Mouse (Mus musculus) gastrocnemius, postnatal 10 days (tissue): ENCODE data around the gene Ace2. TPM values are rescaled to one million over a fixed set of nuclear protein-coding genes. Genes with fewer than 3 reads are reported as not detected.

Source experiments
- DNase-seq: peaks from one replicate; pipeline ENCODE4 v3.0.0; 2021; ENCODE audit warnings: mixed read lengths
- total RNA-seq, 2 experiments: library from RNA; stranded (reverse); gene quantifications; 2 replicates each; pipeline ENCODE4 v1.2.3; 2021

Gene Ace2
- total RNA-seq, 2 experiments from 2014 or later: 0.61 to 0.94 TPM

GRCm38 (mm10) chrX:164179746-164180145 lies 40.6 kb downstream of the Ace2 start:
- DNase-seq: peak; percentile 26

- peak; percentile 4 for DNase-seq
Observed at GRCm38 (mm10) chrX:164183844-164184243, 44.7 kb downstream of the Ace2 start.

- DNase-seq: no peak
Observed at GRCm38 (mm10) chrX:164189880-164190279, 50.7 kb downstream of the Ace2 start.

GRCm38 (mm10) chrX:164197679-164198078 lies 58.5 kb downstream of the Ace2 start:
- DNase-seq: no peak

- DNase-seq: no peak
Observed at GRCm38 (mm10) chrX:164200547-164200946, 61.4 kb downstream of the Ace2 start.

- peak; percentile 3 for DNase-seq
Observed at GRCm38 (mm10) chrX:164221989-164222388, 82.9 kb downstream of the Ace2 start.

GRCm38 (mm10) chrX:164233380-164233779 lies 94.2 kb downstream of the Ace2 start:
- DNase-seq: no peak

Other genes starting within 250 kb of the Ace2 start
- gene Ap1s2, start 230.3 kb upstream of the Ace2 start, total RNA-seq: 10 to 100 TPM; 23.0 to 26.0 TPM
- gene Zrsr2, start 180.7 kb upstream of the Ace2 start, total RNA-seq: 10 to 100 TPM; 17.6 to 18.0 TPM
- gene Car5b, start 111.3 kb upstream of the Ace2 start, total RNA-seq: 1 to 10 TPM; 1.4 to 1.7 TPM
- gene Siah1b, start 62.8 kb upstream of the Ace2 start, total RNA-seq: 1 to 10 TPM; 4.6 to 6.1 TPM
- not detected for gene Cltrn, start 50.5 kb upstream of the Ace2 start, total RNA-seq
- gene Bmx, start 118.9 kb downstream of the Ace2 start, total RNA-seq: under 1 TPM; 0.75 to 0.86 TPM
- 1 to 10 TPM; 2.6 to 2.7 TPM for gene Pir, start 130.0 kb downstream of the Ace2 start, total RNA-seq
- gene Vegfd, start 234.0 kb downstream of the Ace2 start, total RNA-seq: 1 to 10 TPM; 2.1 to 3.3 TPM